Mouse (Mus musculus) forebrain, embryonic 16.5 days (tissue): ENCODE data around the gene Gm12355. TPM values are rescaled to one million over a fixed set of nuclear protein-coding genes. Genes with fewer than 3 reads are reported as not detected.
"Not testable (repeated sequence)": the region's sequence is repeated elsewhere in the genome, so short reads cannot be mapped to it uniquely, and the experiment has no call there.

Experiments
- ATAC-seq: fragments of 200-750 bp; cut with Nextera tagmentation; 2 replicates; pipeline ENCODE4 v1.8.0; 2017; ENCODE audit warnings: mild to moderate bottlenecking, moderate library complexity
- H3K27ac ChIP-seq: fragments of 300-500 bp; sonication (generic); 2 replicates; pipeline ENCODE4 v1.5.1; 2014; ENCODE audit warnings: low read length, control low read depth
- H3K27me3 ChIP-seq: fragments of 300-500 bp; sonication (generic); replicated peaks from 2 replicates; pipeline ENCODE4 v1.6.1; 2014; ENCODE audit warnings: low read length; ENCODE audit not compliant: control insufficient read depth, insufficient read depth
- H3K36me3 ChIP-seq: fragments of 300-500 bp; sonication (generic); 2 replicates; pipeline ENCODE4 v1.6.1; 2014; ENCODE audit not compliant: control insufficient read depth, insufficient read depth
- H3K4me1 ChIP-seq: fragments of 300-500 bp; sonication (generic); replicated peaks from 2 replicates; pipeline ENCODE4 v1.6.1; 2014; ENCODE audit warnings: low read length; ENCODE audit not compliant: control insufficient read depth, insufficient read depth
- H3K4me2 ChIP-seq: fragments of 300-500 bp; sonication (generic); 2 replicates; pipeline ENCODE4 v1.6.1; 2014; ENCODE audit warnings: mild to moderate bottlenecking, low read length, control low read depth
- H3K4me3 ChIP-seq: fragments of 300-500 bp; sonication (generic); replicated peaks from 2 replicates; pipeline ENCODE4 v1.5.1; 2014; ENCODE audit warnings: mild to moderate bottlenecking, low read length, control low read depth
- H3K9ac ChIP-seq: fragments of 300-500 bp; sonication (generic); replicated peaks from 2 replicates; pipeline ENCODE4 v1.6.1; 2014; ENCODE audit warnings: low read depth, low read length, control low read depth
- H3K9me3 ChIP-seq: fragments of 300-500 bp; sonication (generic); 2 replicates; pipeline ENCODE4 v1.6.1; 2016; ENCODE audit warnings: low read length; ENCODE audit not compliant: control insufficient read depth
- WGBS: fragments of 180-500 bp; shearing (Covaris S2); extraction: QIAGEN DNeasy Blood & Tissue Kit; methylation state at CpG from one replicate; pipeline ENCODE4 v1.1.7; 2014; 5-methylcytosine and 5-hydroxymethylcytosine counted together
- polyA plus RNA-seq: library from polyadenylated mRNA; unstranded; fragments of >200 nt; fragmentation: Nextera tagmentation; extraction: Ambion mirVana; gene quantifications from 2 replicates; pipeline ENCODE4 v1.2.1, GENCODE M21; 2015

Gene Gm12355
- polyA plus RNA-seq, 1 experiment from 2014 or later: 1.0 TPM

DNA sequence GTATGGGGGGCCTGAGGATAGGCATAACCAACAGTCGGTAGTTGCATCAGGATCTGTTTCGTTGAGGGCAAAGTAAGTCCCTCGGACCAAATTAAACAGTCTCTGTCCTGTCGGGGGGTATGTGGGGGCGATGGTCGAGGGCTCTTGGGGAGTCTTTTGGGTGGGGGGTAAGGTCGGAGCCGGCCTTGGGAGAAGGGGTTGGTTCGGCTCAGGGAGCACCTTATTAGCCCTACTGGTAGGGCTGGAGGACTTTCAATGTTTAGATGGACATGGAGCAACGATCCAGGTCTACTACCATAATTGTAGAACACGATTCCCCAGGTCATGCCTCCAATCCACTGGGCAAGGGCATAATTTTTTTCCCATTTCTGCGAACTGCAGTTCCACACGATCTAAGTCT, 4.7 kb downstream of the Gm12355 start:
- 94% methylated on average over 13 of the region's 13 CpGs for WGBS
- Histone ChIP-seq H3K4me2 (no peak overlapping the region), H3K9me3 (no peaks in the 10 kb centered on the region), H3K4me1 (no peaks in the 10 kb centered on the region), H3K9ac (no peak overlapping the region), H3K27me3 (no peaks in the 10 kb centered on the region), H3K4me3 (no peak overlapping the region), H3K27ac (no peak overlapping the region), H3K36me3 (no peaks in the 10 kb centered on the region)
- ATAC-seq: no peak

DNA sequence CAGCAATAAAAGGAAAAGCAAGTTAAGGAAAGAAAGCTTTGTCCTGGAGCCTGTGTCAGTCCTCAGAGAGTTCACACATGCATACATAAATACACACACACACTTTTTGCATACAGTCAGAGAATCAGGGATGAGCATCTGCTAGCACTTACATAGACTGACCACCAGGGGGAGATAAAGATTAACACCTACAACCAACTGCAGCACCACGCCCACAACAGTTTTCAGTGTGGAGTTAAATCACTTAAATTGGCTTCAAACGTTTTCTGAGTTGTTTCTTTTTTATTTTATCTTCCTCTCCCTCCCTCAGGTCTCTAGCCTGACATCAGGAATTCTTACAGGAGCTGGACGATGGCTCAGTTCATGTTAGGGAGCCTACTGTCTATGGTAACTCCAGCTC, 18.7 kb downstream of the Gm12355 start:
- 11% methylated on average over 3 of the region's 3 CpGs for WGBS
- no peaks in the 10 kb centered on the region for H3K9me3 ChIP-seq
- no peak overlapping the region for H3K9ac ChIP-seq
- no peaks in the 10 kb centered on the region; the same call in 1 of the 2 replicates for H3K27me3 ChIP-seq
- no peak overlapping the region for H3K27ac ChIP-seq
- no peak overlapping the region for H3K4me3 ChIP-seq
- no peaks in the 10 kb centered on the region for H3K36me3 ChIP-seq
- ATAC-seq: no peak
- H3K4me2 ChIP-seq: no peak overlapping the region
- H3K4me1 ChIP-seq: no peaks in the 10 kb centered on the region; the same call in 1 of the 2 replicates

DNA sequence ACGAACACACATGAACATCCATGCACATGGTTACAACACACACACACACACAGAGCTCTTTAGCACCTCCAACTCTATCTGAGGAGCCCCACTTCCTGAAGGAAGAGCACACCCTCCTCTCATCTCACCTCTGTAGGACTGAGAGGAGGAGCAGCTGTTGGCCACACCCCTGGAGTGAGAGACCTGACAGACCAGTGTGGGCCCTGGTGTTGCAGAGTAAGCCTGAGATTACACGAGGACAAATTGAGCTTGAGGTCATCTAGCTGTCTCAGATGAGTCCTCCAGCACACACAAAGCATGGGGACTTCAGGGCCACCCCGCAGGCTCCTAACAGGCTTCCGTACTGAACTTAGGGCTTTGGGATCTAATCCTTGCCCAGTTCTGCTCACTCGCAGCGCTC, 20.6 kb downstream of the Gm12355 start:
- not testable (repeated sequence) for H3K36me3 ChIP-seq, ATAC-seq, H3K4me3 ChIP-seq, H3K9me3 ChIP-seq, H3K27me3 ChIP-seq, H3K9ac ChIP-seq, H3K4me2 ChIP-seq, H3K4me1 ChIP-seq, H3K27ac ChIP-seq
- WGBS: 78% methylated on average over 6 of the region's 6 CpGs

DNA sequence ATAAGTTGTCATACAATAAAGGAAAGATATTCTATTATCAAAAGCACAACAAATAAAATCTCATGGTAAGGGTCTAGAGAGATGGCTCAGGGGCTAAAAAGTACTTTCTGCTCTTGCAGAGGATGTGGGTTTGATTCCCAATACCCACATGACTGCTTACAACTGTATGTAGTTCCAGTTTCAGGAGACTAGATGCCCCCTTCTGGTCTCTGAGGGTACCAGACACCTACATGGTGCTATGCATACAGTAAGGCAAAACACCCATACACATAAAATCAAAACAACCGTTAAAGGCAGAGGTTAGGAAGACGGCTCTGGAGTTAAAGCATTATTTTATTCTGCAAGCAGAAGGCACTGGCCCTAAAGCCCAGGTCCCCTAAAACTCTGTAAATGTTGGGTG, 21.5 kb downstream of the Gm12355 start:
- H3K27me3 ChIP-seq: peaks cover 4% of the 10 kb centered on the region; the same call in 1 of the 2 replicates
- H3K4me2 ChIP-seq: no peak overlapping the region
- H3K9me3 ChIP-seq: no peaks in the 10 kb centered on the region
- 93% methylated on average over 2 of the region's 2 CpGs for WGBS
- no peak overlapping the region for H3K27ac ChIP-seq
- H3K4me3 ChIP-seq: no peak overlapping the region
- ATAC-seq: no peak
- H3K9ac ChIP-seq: no peak overlapping the region
- no peaks in the 10 kb centered on the region for H3K36me3 ChIP-seq
- H3K4me1 ChIP-seq: peaks cover under 1% of the 10 kb centered on the region; the same call in 1 of the 2 replicates

DNA sequence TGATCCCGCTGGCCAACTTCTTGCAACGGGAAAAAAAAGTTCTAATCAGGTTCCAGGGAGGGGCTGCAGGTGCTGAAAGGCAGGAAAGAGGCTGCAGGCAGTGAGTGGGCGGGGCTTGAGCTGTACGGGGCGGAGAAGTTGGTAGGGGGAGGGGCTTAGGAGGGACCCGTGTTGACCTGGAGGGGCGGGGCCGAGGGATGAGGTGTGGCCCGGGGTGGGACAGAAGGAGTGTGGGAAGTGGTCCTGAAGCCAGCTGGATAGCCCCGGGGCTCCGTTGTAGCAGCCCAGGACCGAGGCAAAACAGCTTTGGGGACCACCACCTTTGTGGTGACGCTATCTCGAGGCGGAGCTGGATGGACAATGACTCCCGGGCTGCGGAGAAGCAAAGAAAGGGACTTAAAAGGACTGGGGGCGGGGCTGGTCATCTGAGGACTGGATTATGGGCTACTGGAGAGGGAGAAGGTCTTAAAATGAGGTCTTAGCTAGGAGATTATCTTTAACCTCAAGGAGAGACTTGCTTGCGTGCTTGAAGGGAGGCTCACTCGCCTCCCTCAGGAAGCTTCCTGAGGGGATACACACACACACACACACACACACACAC, 23.3 kb downstream of the Gm12355 start:
- ATAC-seq: no peak
- H3K27me3 ChIP-seq: peaks cover 9% of the 10 kb centered on the region
- H3K27ac ChIP-seq: no peak overlapping the region
- peaks cover 4% of the 10 kb centered on the region; the same call in 1 of the 2 replicates for H3K4me1 ChIP-seq
- H3K36me3 ChIP-seq: no peaks in the 10 kb centered on the region
- WGBS: 1% methylated on average over 20 of the region's 20 CpGs
- H3K4me3 ChIP-seq: peak overlapping the region; percentile 12
- H3K9me3 ChIP-seq: no peaks in the 10 kb centered on the region
- H3K9ac ChIP-seq: no peak overlapping the region
- H3K4me2 ChIP-seq: peak overlapping the region; percentile 37

DNA sequence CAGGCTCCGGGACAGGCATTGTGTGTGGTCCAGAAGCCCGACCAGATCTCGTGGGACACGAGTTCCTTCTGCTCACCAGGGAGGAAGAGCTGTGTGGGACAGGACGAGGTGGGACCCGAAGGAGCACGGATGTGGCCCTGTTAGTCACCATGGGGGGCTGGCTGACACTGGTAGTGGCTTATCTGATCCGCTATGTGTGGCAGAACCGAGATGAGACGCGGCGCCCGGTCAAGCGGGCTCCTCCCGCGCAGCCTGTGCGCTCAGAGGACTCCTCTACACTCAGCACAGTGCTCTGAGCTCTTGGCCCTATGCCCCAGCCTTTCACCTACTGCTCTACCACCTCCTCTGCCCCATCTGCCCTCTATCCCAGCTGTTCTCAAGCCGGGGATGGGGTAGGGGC, 26.2 kb downstream of the Gm12355 start:
- H3K36me3 ChIP-seq: no peaks in the 10 kb centered on the region
- H3K9me3 ChIP-seq: no peaks in the 10 kb centered on the region
- H3K4me1 ChIP-seq: peaks cover 4% of the 10 kb centered on the region; the same call in 1 of the 2 replicates
- H3K27ac ChIP-seq: no peak overlapping the region
- no peak overlapping the region for H3K4me3 ChIP-seq
- no peak for ATAC-seq
- H3K9ac ChIP-seq: no peak overlapping the region
- peak overlapping the region; percentile 40; the same call in 1 of the 2 replicates for H3K4me2 ChIP-seq
- H3K27me3 ChIP-seq: peaks cover 9% of the 10 kb centered on the region; the same call in 1 of the 2 replicates
- 38% methylated on average over 18 of the region's 18 CpGs for WGBS

DNA sequence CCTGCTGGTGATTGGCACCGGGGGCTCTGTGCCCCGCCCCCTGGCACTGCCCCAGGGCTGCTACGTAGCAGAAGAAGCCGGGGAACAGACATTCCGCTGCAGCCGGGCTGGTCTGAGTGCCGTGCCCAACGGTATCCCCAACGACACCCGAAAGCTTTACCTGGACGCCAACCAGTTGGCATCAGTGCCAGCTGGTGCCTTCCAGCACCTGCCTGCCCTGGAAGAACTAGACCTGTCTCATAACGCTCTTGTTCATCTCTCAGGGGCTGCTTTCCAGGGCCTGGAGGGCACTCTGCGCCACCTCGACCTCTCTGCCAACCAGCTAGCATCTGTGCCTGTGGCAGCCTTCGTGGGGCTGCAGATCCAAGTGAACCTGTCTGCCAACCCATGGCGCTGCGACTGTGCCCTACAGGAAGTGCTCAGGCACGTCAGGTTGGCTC, 26.6 kb downstream of the Gm12355 start:
- Histone ChIP-seq H3K4me2 (peak overlapping the region; percentile 40), H3K4me3 (no peak overlapping the region), H3K36me3 (no peaks in the 10 kb centered on the region), H3K27me3 (peaks cover 9% of the 10 kb centered on the region; the same call in 1 of the 2 replicates), H3K4me1 (peaks cover 4% of the 10 kb centered on the region; the same call in 1 of the 2 replicates), H3K27ac (no peak overlapping the region), H3K9me3 (no peaks in the 10 kb centered on the region), H3K9ac (no peak overlapping the region)
- no peak; the same call in 1 of the 2 replicates for ATAC-seq
- 46% methylated on average over 18 of the region's 18 CpGs for WGBS

DNA sequence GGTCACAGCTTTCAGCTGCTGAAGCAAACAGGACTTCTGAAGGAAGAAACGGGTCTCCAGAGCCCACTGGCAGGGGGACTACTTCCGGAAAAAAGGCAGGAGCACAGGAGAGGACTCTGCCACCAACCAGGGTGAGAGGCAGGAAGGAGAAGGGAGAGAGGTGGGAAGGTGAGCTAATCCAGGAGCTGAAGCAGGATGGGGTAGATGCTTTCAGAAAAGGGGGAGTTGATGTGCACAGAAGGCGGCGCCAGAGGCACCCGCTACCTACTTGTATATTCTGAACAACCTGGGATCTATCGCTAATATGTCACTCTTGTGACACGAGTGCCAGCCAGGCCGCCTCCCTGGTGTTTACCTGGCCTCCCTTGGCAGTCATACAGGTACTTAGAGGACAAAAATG, 27.5 kb downstream of the Gm12355 start, which contains the start of gene Lrrc3c:
Lrrc3c (plus strand) TSS at position 301 of the 400 bp plus-strand sequence.
- H3K4me3 ChIP-seq: no peak within 1 kb of the TSS
- H3K27ac ChIP-seq: no peak within 1 kb of the TSS
- no peak within 1 kb of the TSS for H3K9ac ChIP-seq
- H3K9me3 ChIP-seq: no peaks in the 10 kb centered on the region
- H3K4me2 ChIP-seq: peak within 1 kb of the TSS; percentile 40
- peaks cover 9% of the 10 kb centered on the region; the same call in 1 of the 2 replicates for H3K27me3 ChIP-seq
- 83% methylated on average over 8 of the region's 8 CpGs for WGBS
- no peak for ATAC-seq
- peaks cover 4% of the 10 kb centered on the region; the same call in 1 of the 2 replicates for H3K4me1 ChIP-seq
- no peaks in the 10 kb centered on the region for H3K36me3 ChIP-seq

DNA sequence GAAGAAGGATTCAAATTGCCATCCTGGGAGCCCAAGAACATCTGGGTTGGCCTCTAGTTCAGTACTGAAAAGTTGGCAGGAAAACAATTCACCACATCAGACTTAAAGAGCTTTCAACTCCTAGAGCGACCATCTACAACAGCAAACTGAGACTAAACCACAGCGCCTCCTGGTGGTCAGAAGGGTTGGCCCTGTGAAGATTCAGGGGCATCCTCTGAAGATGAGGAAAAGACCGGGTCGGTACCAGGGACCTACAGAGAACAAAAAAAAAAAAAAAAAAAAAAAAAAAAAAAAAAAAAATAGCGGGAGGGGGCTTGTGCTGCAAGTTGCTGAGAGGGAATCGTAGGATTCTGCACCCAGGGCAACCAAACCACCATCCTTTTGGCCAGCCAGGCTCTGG, 28.1 kb downstream of the Gm12355 start:
- Histone ChIP-seq H3K27me3 (peaks cover 12% of the 10 kb centered on the region; the same call in 1 of the 2 replicates), H3K4me2 (no peak overlapping the region), H3K36me3 (no peaks in the 10 kb centered on the region), H3K4me3 (no peak overlapping the region), H3K27ac (no peak overlapping the region), H3K4me1 (peaks cover 4% of the 10 kb centered on the region; the same call in 1 of the 2 replicates), H3K9me3 (no peaks in the 10 kb centered on the region), H3K9ac (no peak overlapping the region)
- no peak for ATAC-seq
- WGBS: 43% methylated on average over 6 of the region's 6 CpGs
